Mouse (Mus musculus) intestine, embryonic 15.5 days (tissue): ENCODE results near the gene Ankrd54. TPM values are rescaled to one million over a fixed set of nuclear protein-coding genes. Genes with fewer than 3 reads are reported as not detected.
"Not testable (repeated sequence)": the region's sequence is repeated elsewhere in the genome, so short reads cannot be mapped to it uniquely, and the experiment has no call there.

ENCODE experiments used
- ATAC-seq: fragments of 200-750 bp; cut with Nextera tagmentation; 2 replicates; pipeline ENCODE4 v1.8.0; 2017; ENCODE audit warnings: moderate TSS enrichment, moderate library complexity
- H3K27ac ChIP-seq: fragments of 300-500 bp; sonication (generic); 2 replicates; pipeline ENCODE4 v1.5.1; 2015; ENCODE audit warnings: mild to moderate bottlenecking, inconsistent platforms
- H3K27me3 ChIP-seq: fragments of 300-500 bp; sonication (generic); replicated peaks from 2 replicates; pipeline ENCODE4 v1.6.1; 2015; ENCODE audit warnings: inconsistent platforms
- H3K36me3 ChIP-seq: fragments of 300-500 bp; sonication (generic); 2 replicates; pipeline ENCODE4 v1.6.1; 2015; ENCODE audit warnings: inconsistent platforms
- H3K4me1 ChIP-seq: fragments of 300-500 bp; sonication (generic); replicated peaks from 2 replicates; pipeline ENCODE4 v1.6.1; 2015; ENCODE audit warnings: inconsistent platforms
- H3K4me2 ChIP-seq: fragments of 300-500 bp; sonication (generic); replicated peaks from 2 replicates; pipeline ENCODE4 v1.6.1; 2015; ENCODE audit warnings: mild to moderate bottlenecking, inconsistent platforms
- H3K4me3 ChIP-seq: fragments of 300-500 bp; sonication (generic); replicated peaks from 2 replicates; pipeline ENCODE4 v1.5.1; 2015; ENCODE audit warnings: inconsistent platforms
- H3K9ac ChIP-seq: fragments of 300-500 bp; sonication (generic); 2 replicates; pipeline ENCODE4 v1.6.1; 2015; ENCODE audit warnings: inconsistent platforms
- H3K9me3 ChIP-seq: fragments of 300-500 bp; sonication (generic); 2 replicates; pipeline ENCODE4 v1.6.1; 2016; ENCODE audit warnings: inconsistent platforms
- WGBS: fragments of 180-500 bp; shearing (Covaris S2); methylation state at CpG from one replicate; pipeline ENCODE4 v1.1.7; 2015; 5-methylcytosine and 5-hydroxymethylcytosine counted together
- polyA plus RNA-seq: library from polyadenylated mRNA; unstranded; fragments of >200 nt; fragmentation: Nextera tagmentation; extraction: Ambion mirVana; gene quantifications from 2 replicates; pipeline ENCODE4 v1.2.1, GENCODE M21; 2015

The Ankrd54 gene
- polyA plus RNA-seq, 1 experiment from 2014 or later: 53.5 TPM

GRCm38 (mm10) chr15:79038331-79038730 is 24.4 kb downstream of the Ankrd54 start:
- no peak for ATAC-seq
- peaks cover 24% of the 10 kb centered on the region for H3K27me3 ChIP-seq
- H3K4me1 ChIP-seq: peaks cover 40% of the 10 kb centered on the region
- no peak overlapping the region for H3K9ac ChIP-seq
- peak overlapping the region; percentile 7; the same call in 1 of the 2 replicates for H3K4me2 ChIP-seq
- no peak overlapping the region for H3K4me3 ChIP-seq
- H3K9me3 ChIP-seq: no peaks in the 10 kb centered on the region
- H3K27ac ChIP-seq: 0 out of 2 replicates have a peak overlapping the region, but pooled peaks have one; percentile 0
- WGBS: 77% methylated on average over 10 of the region's 10 CpGs
- H3K36me3 ChIP-seq: no peaks in the 10 kb centered on the region

- Histone ChIP-seq H3K4me1 (peaks cover 35% of the 10 kb centered on the region), H3K9me3 (no peaks in the 10 kb centered on the region), H3K4me3 (no peak overlapping the region), H3K27me3 (peaks cover 20% of the 10 kb centered on the region), H3K9ac (no peak overlapping the region), H3K36me3 (no peaks in the 10 kb centered on the region), H3K27ac (0 out of 2 replicates have a peak overlapping the region, but pooled peaks have one; percentile 24), H3K4me2 (peak overlapping the region; percentile 7)
- 11% methylated on average over 14 of the region's 14 CpGs for WGBS
- peak; percentile 55 for ATAC-seq
Observed at GRCm38 (mm10) chr15:79037913-79038328, 24.8 kb downstream of the Ankrd54 start.

GRCm38 (mm10) chr15:79031908-79032307 is 30.8 kb downstream of the Ankrd54 start:
- Histone ChIP-seq H3K4me2 (peak overlapping the region; percentile 85), H3K4me3 (0 out of 2 replicates have a peak overlapping the region, but pooled peaks have one; percentile 10), H3K4me1 (peaks cover 23% of the 10 kb centered on the region)
- WGBS: 85% methylated on average over 5 of the region's 5 CpGs
- not testable (repeated sequence) for H3K9me3 ChIP-seq, H3K27ac ChIP-seq, H3K36me3 ChIP-seq, H3K27me3 ChIP-seq, H3K9ac ChIP-seq, ATAC-seq

- H3K27me3 ChIP-seq: no peaks in the 10 kb centered on the region
- H3K27ac ChIP-seq: peak overlapping the region; percentile 82
- peak overlapping the region; percentile 99 for H3K9ac ChIP-seq
- ATAC-seq: peak; percentile 88
- WGBS: under 1% methylated on average over 52 of the region's 52 CpGs
- peaks cover 32% of the 10 kb centered on the region for H3K4me1 ChIP-seq
- H3K9me3 ChIP-seq: no peaks in the 10 kb centered on the region
- peak overlapping the region; percentile 85 for H3K4me2 ChIP-seq
- H3K4me3 ChIP-seq: peak overlapping the region; percentile 85
- H3K36me3 ChIP-seq: no peaks in the 10 kb centered on the region
Observed at GRCm38 (mm10) chr15:79030551-79031435, 31.9 kb downstream of the Ankrd54 start.

- Histone ChIP-seq H3K4me1 (peaks cover 42% of the 10 kb centered on the region), H3K9ac (peak overlapping the region; percentile 99), H3K27me3 (no peaks in the 10 kb centered on the region), H3K4me2 (peak overlapping the region; percentile 85), H3K9me3 (no peaks in the 10 kb centered on the region), H3K36me3 (no peaks in the 10 kb centered on the region), H3K27ac (peak overlapping the region; percentile 82), H3K4me3 (peak overlapping the region; percentile 85)
- WGBS: 2% methylated on average over 11 of the region's 11 CpGs
- ATAC-seq: no peak
Observed at GRCm38 (mm10) chr15:79029519-79030241, 33.0 kb downstream of the Ankrd54 start.

- Histone ChIP-seq H3K27ac (peak overlapping the region; percentile 98), H3K9ac (peak overlapping the region; percentile 99), H3K27me3 (no peaks in the 10 kb centered on the region), H3K9me3 (no peaks in the 10 kb centered on the region), H3K4me2 (peak overlapping the region; percentile 85), H3K4me3 (peak overlapping the region; percentile 85), H3K4me1 (peaks cover 42% of the 10 kb centered on the region), H3K36me3 (no peaks in the 10 kb centered on the region)
- no peak for ATAC-seq
- 20% methylated on average over 16 of the region's 16 CpGs for WGBS
Observed at GRCm38 (mm10) chr15:79028823-79029484, 33.7 kb downstream of the Ankrd54 start.

- ATAC-seq: peak; percentile 71
Observed at GRCm38 (mm10) chr15:79028237-79028738, 34.4 kb downstream of the Ankrd54 start, which contains the start of gene H1f0. Gene H1f0, plus strand, starts transcription at chr15:79028450.

GRCm38 (mm10) chr15:79027291-79028205 is 35.1 kb downstream of the Ankrd54 start:
- peak overlapping the region; percentile 98 for H3K27ac ChIP-seq
- H3K36me3 ChIP-seq: no peaks in the 10 kb centered on the region
- H3K4me1 ChIP-seq: peaks cover 45% of the 10 kb centered on the region
- H3K27me3 ChIP-seq: no peaks in the 10 kb centered on the region
- H3K4me3 ChIP-seq: peak overlapping the region; percentile 85
- no peak for ATAC-seq
- peak overlapping the region; percentile 99 for H3K9ac ChIP-seq
- H3K9me3 ChIP-seq: no peaks in the 10 kb centered on the region
- 6% methylated on average over 43 of the region's 46 CpGs for WGBS
- peak overlapping the region; percentile 85 for H3K4me2 ChIP-seq

More at GRCm38 (mm10) chr15:79028237-79028738, 34.4 kb downstream of the Ankrd54 start, which contains the start of gene H1f0:
- Histone ChIP-seq H3K4me3 (peak within 1 kb of the TSS; percentile 85), H3K27ac (peak within 1 kb of the TSS; percentile 98), H3K9me3 (no peaks in the 10 kb centered on the region), H3K4me2 (peak within 1 kb of the TSS; percentile 85), H3K27me3 (no peaks in the 10 kb centered on the region), H3K36me3 (no peaks in the 10 kb centered on the region), H3K9ac (peak within 1 kb of the TSS; percentile 99), H3K4me1 (peaks cover 42% of the 10 kb centered on the region)
- WGBS: 0% methylated on average over 58 of the region's 58 CpGs

- Histone ChIP-seq H3K9ac (peak overlapping the region; percentile 99), H3K4me2 (peak overlapping the region; percentile 85), H3K4me3 (peak overlapping the region; percentile 85), H3K27ac (peak overlapping the region; percentile 98), H3K27me3 (no peaks in the 10 kb centered on the region), H3K9me3 (no peaks in the 10 kb centered on the region), H3K4me1 (peaks cover 41% of the 10 kb centered on the region), H3K36me3 (no peaks in the 10 kb centered on the region)
- WGBS: 48% methylated on average over 14 of the region's 14 CpGs
- ATAC-seq: no peak
Observed at GRCm38 (mm10) chr15:79026511-79027290, 36.0 kb downstream of the Ankrd54 start.

- peak overlapping the region; percentile 85 for H3K4me2 ChIP-seq
- H3K9me3 ChIP-seq: no peaks in the 10 kb centered on the region
- no peaks in the 10 kb centered on the region for H3K27me3 ChIP-seq
- H3K9ac ChIP-seq: peak overlapping the region; percentile 34
- H3K36me3 ChIP-seq: no peaks in the 10 kb centered on the region
- H3K27ac ChIP-seq: peak overlapping the region; percentile 59
- no peak overlapping the region for H3K4me3 ChIP-seq
- peaks cover 34% of the 10 kb centered on the region for H3K4me1 ChIP-seq
- WGBS: 14% methylated on average over 16 of the region's 18 CpGs
- ATAC-seq: no peak
Observed at GRCm38 (mm10) chr15:79025687-79026308, 36.9 kb downstream of the Ankrd54 start.
